Mouse (Mus musculus): ENCODE measurements around the gene Rbm12b1. TPM values are rescaled to one million over a fixed set of nuclear protein-coding genes. Genes with fewer than 3 reads are reported as not detected.
A peak's percentile ranks its signal among the peaks of the same experiment; 100 is the strongest.
"Not testable (repeated sequence)": the region's sequence is repeated elsewhere in the genome, so short reads cannot be mapped to it uniquely, and the experiment has no call there.

Gene Rbm12b1
- polyA plus RNA-seq (2014; fragmentation: Nextera tagmentation; extraction: Ambion mirVana) = 8.5 and 11.2 TPM in 2 replicates

GRCm38 (mm10) chr4:12140141-12140567 lies at the start of gene Rbm12b1:
Gene Rbm12b1, plus strand, starts transcription at chr4:12140264.
- ATAC-seq (peak; percentile 100), DNase-seq (ENCODE audit: low spot score) (peak; percentile 95)
- H3K4me1 ChIP-seq (ENCODE audit: control insufficient read depth, insufficient read depth, low read length); H3K27me3 ChIP-seq (replicated peaks; ENCODE audit: control insufficient read depth, insufficient read depth, low read length); H3K36me3 ChIP-seq (ENCODE audit: control insufficient read depth, insufficient read depth, low read length); H3K9me3 ChIP-seq (replicated peaks; ENCODE audit: control insufficient read depth, low read length): not testable (repeated sequence)
- Histone ChIP-seq H3K4me2 (ENCODE audit: low read length) (peak within 1 kb of the TSS; percentile 39), H3K27ac (ENCODE audit: low read depth, low read length) (peak within 1 kb of the TSS; percentile 41; the same call in 1 of the 2 replicates), H3K9ac (ENCODE audit: low read length) (peak within 1 kb of the TSS; percentile 49), H3K4me3 (ENCODE audit: low read depth, low read length) (peak within 1 kb of the TSS; percentile 37)
- WGBS = under 1% methylated on average over 17 of the region's 32 CpGs

GRCm38 (mm10) chr4:12140592-12141062 lies 563 bp downstream of the Rbm12b1 start:
- peak; percentile 12 for DNase-seq (ENCODE audit: low spot score)
- H3K27ac ChIP-seq (ENCODE audit: low read depth, low read length) = not testable (repeated sequence)
- ATAC-seq = peak; percentile 88

GRCm38 (mm10) chr4:12141516-12141915 lies 1.5 kb downstream of the Rbm12b1 start:
- H3K4me2 ChIP-seq (ENCODE audit: low read length) = peak overlapping the region; percentile 9; the same call in 1 of the 2 replicates
- H3K9ac ChIP-seq (ENCODE audit: low read length); H3K4me1 ChIP-seq (ENCODE audit: control insufficient read depth, insufficient read depth, low read length); H3K36me3 ChIP-seq (ENCODE audit: control insufficient read depth, insufficient read depth, low read length); H3K4me3 ChIP-seq (ENCODE audit: low read depth, low read length); H3K9me3 ChIP-seq (replicated peaks; ENCODE audit: control insufficient read depth, low read length); H3K27me3 ChIP-seq (replicated peaks; ENCODE audit: control insufficient read depth, insufficient read depth, low read length); DNase-seq (ENCODE audit: low spot score); H3K27ac ChIP-seq (ENCODE audit: low read depth, low read length); ATAC-seq: not testable (repeated sequence)
- 80% methylated on average over 7 of the region's 7 CpGs for WGBS

More at GRCm38 (mm10) chr4:12140592-12141062, 563 bp downstream of the Rbm12b1 start:
- H3K9ac ChIP-seq (ENCODE audit: low read length) = peak overlapping the region; percentile 49
- H3K4me2 ChIP-seq (ENCODE audit: low read length) = peak overlapping the region; percentile 39
- not testable (repeated sequence) for H3K9me3 ChIP-seq (replicated peaks; ENCODE audit: control insufficient read depth, low read length); H3K36me3 ChIP-seq (ENCODE audit: control insufficient read depth, insufficient read depth, low read length); H3K27me3 ChIP-seq (replicated peaks; ENCODE audit: control insufficient read depth, insufficient read depth, low read length); H3K4me1 ChIP-seq (ENCODE audit: control insufficient read depth, insufficient read depth, low read length)
- WGBS = 16% methylated on average over 21 of the region's 40 CpGs
- peak overlapping the region; percentile 37 for H3K4me3 ChIP-seq (ENCODE audit: low read depth, low read length)

- H3K27me3 ChIP-seq (replicated peaks; ENCODE audit: control insufficient read depth, insufficient read depth, low read length) = no peaks in the 10 kb centered on the region
- peaks cover 22% of the 10 kb centered on the region for H3K36me3 ChIP-seq (ENCODE audit: control insufficient read depth, insufficient read depth, low read length)
- DNase-seq (ENCODE audit: low spot score) = no peak
- no peak for ATAC-seq
- H3K9ac ChIP-seq (ENCODE audit: low read length) = no peak overlapping the region
- H3K27ac ChIP-seq (ENCODE audit: low read depth, low read length) = no peak overlapping the region
- no peak overlapping the region for H3K4me2 ChIP-seq (ENCODE audit: low read length)
- no peaks in the 10 kb centered on the region; the same call in 1 of the 2 replicates for H3K9me3 ChIP-seq (replicated peaks; ENCODE audit: control insufficient read depth, low read length)
- no peaks in the 10 kb centered on the region for H3K4me1 ChIP-seq (ENCODE audit: control insufficient read depth, insufficient read depth, low read length)
- no peak overlapping the region for H3K4me3 ChIP-seq (ENCODE audit: low read depth, low read length)
These were observed 7.6 kb downstream of the Rbm12b1 start for GRCm38 (mm10) chr4:12147660-12148059.

GRCm38 (mm10) chr4:12170986-12171317 lies 30.9 kb downstream of the Rbm12b1 start:
- Histone ChIP-seq H3K27ac (ENCODE audit: low read depth, low read length) (peak overlapping the region; percentile 93), H3K9me3 (replicated peaks; ENCODE audit: control insufficient read depth, low read length) (no peaks in the 10 kb centered on the region), H3K27me3 (replicated peaks; ENCODE audit: control insufficient read depth, insufficient read depth, low read length) (no peaks in the 10 kb centered on the region), H3K4me3 (ENCODE audit: low read depth, low read length) (peak overlapping the region; percentile 81), H3K9ac (ENCODE audit: low read length) (peak overlapping the region; percentile 99), H3K4me2 (ENCODE audit: low read length) (peak overlapping the region; percentile 70), H3K4me1 (ENCODE audit: control insufficient read depth, insufficient read depth, low read length) (peaks cover 8% of the 10 kb centered on the region), H3K36me3 (ENCODE audit: control insufficient read depth, insufficient read depth, low read length) (peaks cover 24% of the 10 kb centered on the region)
- 7% methylated on average over 9 of the region's 9 CpGs for WGBS
- DNase-seq (ENCODE audit: low spot score) (no peak), ATAC-seq (0 out of 2 replicates have a peak, but pooled peaks have one; percentile 6)

GRCm38 (mm10) chr4:12171318-12172091 lies 31.4 kb downstream of the Rbm12b1 start, which contains the start of gene Fam92a:
Gene Fam92a, minus strand, starts transcription at chr4:12172015.
- Histone ChIP-seq H3K4me2 (ENCODE audit: low read length) (peak within 1 kb of the TSS; percentile 70), H3K27ac (ENCODE audit: low read depth, low read length) (peak within 1 kb of the TSS; percentile 93), H3K4me3 (ENCODE audit: low read depth, low read length) (peak within 1 kb of the TSS; percentile 81), H3K9me3 (replicated peaks; ENCODE audit: control insufficient read depth, low read length) (no peaks in the 10 kb centered on the region), H3K9ac (ENCODE audit: low read length) (peak within 1 kb of the TSS; percentile 99), H3K4me1 (ENCODE audit: control insufficient read depth, insufficient read depth, low read length) (peaks cover 8% of the 10 kb centered on the region), H3K36me3 (ENCODE audit: control insufficient read depth, insufficient read depth, low read length) (peaks cover 18% of the 10 kb centered on the region), H3K27me3 (replicated peaks; ENCODE audit: control insufficient read depth, insufficient read depth, low read length) (no peaks in the 10 kb centered on the region)
- WGBS = under 1% methylated on average over 67 of the region's 74 CpGs
- ATAC-seq (peak; percentile 94), DNase-seq (ENCODE audit: low spot score) (peak; percentile 77)

GRCm38 (mm10) chr4:12178992-12179391 lies 38.9 kb downstream of the Rbm12b1 start:
- peak; percentile 20; the same call in 1 of the 2 replicates for ATAC-seq
- Histone ChIP-seq H3K4me2 (ENCODE audit: low read length) (no peak overlapping the region), H3K9ac (ENCODE audit: low read length) (no peak overlapping the region), H3K27ac (ENCODE audit: low read depth, low read length) (no peak overlapping the region), H3K4me3 (ENCODE audit: low read depth, low read length) (no peak overlapping the region), H3K4me1 (ENCODE audit: control insufficient read depth, insufficient read depth, low read length) (no peaks in the 10 kb centered on the region), H3K9me3 (replicated peaks; ENCODE audit: control insufficient read depth, low read length) (no peaks in the 10 kb centered on the region), H3K27me3 (replicated peaks; ENCODE audit: control insufficient read depth, insufficient read depth, low read length) (no peaks in the 10 kb centered on the region), H3K36me3 (ENCODE audit: control insufficient read depth, insufficient read depth, low read length) (no peaks in the 10 kb centered on the region)
- WGBS = 87% methylated on average over 10 of the region's 10 CpGs
- peak; percentile 8 for DNase-seq (ENCODE audit: low spot score)

Data from forebrain, embryonic 14.5 days (tissue).